Mouse (Mus musculus) heart, postnatal 14 days (tissue): ENCODE results near the gene Strn. TPM values are rescaled to one million over a fixed set of nuclear protein-coding genes. Genes with fewer than 3 reads are reported as not detected.

Experiments
- DNase-seq, 2 experiments: peaks; one replicate each; pipeline ENCODE4 v3.0.0; 2021 to 2022
- intact Hi-C: fragments of 180-260 bp; cut with DNase I; formaldehyde crosslinking; loops from one replicate; pipeline ENCODE4 v1.15.1; 2025
- total RNA-seq, 2 experiments: library from RNA; stranded (reverse); gene quantifications; 2 replicates each; pipeline ENCODE4 v1.2.3; 2021

Strn gene
- total RNA-seq, 2 experiments from 2014 or later = 30.1 to 32.2 TPM

DNA sequence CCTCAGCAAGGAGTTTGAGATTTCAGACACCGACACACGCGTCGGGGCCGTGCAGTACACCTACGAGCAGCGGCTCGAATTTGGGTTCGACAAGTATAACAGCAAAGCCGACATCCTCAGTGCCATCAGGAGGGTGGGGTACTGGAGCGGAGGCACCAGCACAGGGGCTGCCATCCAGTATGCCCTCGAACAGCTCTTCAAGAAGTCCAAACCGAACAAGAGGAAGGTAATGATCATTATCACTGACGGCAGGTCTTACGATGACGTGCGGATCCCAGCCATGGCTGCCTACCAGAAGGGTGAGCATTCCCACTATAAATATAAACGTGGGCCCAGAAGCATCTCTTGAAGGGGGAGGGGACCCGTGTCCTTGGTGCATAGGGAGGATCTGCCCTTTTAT, 112.1 kb downstream of the Strn start:
- DNase-seq = no peak
- intact Hi-C loops = no loop called here

DNA sequence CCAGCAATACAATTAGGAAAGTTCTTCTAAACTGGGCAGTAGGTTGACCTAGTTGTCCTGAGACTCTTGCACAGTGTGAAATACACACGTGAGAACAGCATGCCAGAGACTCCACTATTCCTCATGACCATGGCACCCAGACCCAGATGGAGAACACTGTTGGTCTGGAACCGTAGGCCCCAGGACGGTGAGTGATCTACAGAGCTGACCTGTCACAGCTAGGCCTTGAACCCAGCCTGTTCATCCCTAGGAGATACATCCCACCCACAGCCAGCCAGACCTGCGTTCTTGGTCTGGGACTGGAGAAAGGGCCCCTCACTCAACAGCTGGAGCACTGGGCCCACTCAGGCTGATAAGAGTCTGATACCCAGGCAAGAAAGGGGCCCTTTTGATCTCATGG, 115.1 kb downstream of the Strn start:
- intact Hi-C loops = no loop called here
- DNase-seq = no peak

DNA sequence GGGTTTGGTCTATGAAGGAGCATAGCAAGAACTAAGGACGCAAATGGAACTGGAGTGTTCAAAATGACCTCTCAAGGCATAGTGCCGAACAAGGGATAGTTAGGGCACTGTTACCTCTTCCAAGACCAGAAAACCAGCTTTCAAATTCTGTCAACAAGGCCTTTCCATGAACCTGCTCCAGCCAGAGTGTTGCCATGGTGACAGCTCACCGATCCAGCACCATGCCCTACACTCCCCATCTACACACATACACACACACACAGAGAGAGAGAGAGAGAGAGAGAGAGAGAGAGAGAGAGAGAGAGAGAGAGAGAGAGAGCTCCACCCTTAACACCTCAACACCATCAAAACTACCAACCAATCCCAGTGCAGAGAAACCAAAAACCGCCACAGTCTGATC, 116.3 kb downstream of the Strn start:
- intact Hi-C loops = no loop called here
- no peak for DNase-seq

DNA sequence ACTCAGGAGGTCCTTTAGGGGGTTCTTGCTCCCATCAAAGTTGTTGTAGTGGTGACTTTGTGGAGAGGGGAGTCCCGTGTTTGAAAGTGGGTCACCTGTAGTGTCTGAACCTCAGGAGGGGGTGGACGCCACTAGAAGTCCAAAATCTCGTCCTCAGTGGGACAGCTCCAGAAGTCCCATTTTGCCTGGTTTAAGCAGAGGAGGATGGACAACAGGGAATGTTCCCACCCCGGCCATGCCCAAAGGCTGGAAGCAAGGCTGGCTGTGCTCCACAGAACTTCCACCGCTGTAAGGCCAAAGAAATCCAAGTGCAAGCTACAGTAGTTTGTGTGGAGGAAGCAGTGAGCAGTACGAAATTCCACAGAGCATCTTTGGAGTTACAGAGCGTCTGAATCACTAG, 117.0 kb downstream of the Strn start:
- intact Hi-C loops = no loop called here
- DNase-seq = no peak

DNA sequence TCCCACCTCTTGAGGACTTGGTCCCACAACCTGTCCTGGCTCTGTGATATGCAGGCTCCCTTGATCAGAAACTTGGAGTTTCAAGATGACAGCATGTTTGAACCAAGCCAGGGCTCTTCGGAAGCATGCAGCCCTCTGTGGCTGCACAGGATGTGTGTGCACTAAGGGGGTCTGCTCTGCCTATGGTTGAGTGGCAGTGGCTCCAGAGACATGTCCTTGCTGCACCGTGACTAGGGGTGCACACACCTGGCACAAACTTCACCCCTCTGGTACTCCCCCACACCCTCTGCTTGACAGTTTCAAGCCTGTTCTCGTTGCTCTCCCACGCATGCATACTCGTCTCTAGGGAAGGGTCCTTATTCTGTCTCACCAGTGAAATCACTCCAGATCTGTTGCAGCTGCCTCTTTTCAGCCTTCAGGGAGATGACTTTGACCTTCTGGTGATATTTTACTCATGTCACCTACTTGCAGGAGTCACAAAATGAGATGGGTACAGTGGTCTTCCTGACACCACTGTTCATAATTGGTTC, 118.8 kb downstream of the Strn start:
- intact Hi-C loops = no loop called here
- no peak for DNase-seq

DNA sequence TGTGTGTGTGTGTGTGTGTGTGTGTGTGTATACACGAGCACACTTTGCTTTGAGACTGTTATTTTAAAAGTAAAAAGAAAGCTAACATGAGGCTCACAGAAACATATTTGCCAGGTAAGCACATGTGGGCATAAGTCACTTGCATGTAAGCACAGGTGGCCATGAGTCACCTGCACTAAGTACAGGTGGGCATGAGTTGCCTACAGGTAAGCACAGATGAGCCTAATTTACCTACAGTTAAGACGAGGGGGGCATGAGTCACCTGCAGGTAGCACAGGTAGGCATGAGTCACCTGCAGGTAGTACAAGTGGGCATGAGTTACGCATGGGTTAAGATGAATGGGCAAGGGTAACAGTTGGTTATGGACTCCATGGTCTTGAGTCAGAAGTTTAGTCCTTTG, 121.9 kb downstream of the Strn start:
- no peak for DNase-seq
- intact Hi-C loops = no loop called here

DNA sequence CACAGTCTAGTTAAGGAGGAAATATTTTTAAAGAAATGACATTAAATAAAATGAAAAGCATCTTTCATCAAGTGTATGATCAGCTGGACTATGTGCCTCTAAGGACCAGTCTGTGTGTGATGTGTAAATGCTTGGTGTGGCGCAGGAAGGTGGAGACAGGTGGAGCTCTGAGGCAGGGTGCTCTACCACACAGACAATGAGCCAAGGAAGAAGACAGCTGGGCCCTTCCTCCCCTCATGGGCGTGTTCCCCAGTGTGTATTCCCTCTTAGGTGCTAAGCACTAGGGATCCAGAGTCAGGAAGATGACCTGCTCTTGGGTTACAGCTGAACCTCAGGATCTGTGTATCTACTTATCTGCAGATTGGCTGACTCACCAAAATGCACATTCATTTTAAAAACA, 122.5 kb downstream of the Strn start:
- no peak for DNase-seq
- intact Hi-C loops = no loop called here

DNA sequence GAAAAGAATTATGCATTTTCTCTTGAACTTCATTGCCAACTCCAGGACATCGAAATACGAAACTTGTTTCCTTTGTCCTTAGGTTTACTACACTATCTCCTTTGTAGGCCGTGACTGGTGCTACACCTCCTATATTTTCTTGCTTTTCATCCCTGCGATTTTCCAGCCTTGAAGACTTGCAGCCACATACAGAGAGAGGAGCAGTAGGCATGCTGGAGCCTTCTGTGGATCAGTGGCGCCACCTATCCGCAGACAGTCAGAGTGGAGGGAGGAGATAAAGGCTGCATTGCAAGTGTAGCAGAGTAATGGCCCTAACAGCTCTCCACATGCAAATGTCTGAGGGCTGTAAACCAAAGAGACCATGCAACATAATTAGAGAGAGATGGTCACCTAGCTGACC, 125.9 kb downstream of the Strn start:
- intact Hi-C loops = no loop called here
- DNase-seq = peak in 1 of 2 experiments; percentile 20

DNA sequence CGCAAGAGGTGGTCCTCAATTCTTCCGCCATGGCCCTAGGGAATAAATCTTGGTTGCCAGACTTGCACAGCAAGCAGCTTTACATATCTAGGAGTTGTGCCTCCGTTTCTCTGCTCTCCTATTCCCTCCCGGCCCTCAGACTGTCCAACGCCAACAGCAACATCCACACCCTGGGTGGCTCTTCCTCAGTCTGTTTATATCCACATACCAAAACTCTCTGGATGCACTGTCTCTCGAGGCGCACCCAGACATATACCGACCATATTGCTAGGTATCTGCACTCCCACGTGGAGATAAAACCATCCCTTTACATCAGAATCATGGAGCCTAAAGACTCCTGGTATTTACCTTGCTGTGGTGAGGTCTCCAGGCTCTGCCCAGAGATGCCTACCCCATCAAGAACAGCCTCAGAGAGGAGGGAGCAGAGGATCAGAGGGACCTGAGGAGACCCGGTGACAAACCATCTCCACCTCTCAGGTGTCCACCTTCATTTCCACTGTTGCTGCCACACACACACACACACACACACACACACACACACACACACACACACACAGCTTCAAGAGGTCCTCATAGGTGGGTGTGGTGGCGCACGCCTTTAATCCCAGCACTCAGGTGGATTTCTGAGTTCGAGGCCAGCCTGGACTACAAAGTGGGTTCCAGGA, 127.7 kb downstream of the Strn start:
- intact Hi-C loops = no loop called here
- no peak for DNase-seq

DNA sequence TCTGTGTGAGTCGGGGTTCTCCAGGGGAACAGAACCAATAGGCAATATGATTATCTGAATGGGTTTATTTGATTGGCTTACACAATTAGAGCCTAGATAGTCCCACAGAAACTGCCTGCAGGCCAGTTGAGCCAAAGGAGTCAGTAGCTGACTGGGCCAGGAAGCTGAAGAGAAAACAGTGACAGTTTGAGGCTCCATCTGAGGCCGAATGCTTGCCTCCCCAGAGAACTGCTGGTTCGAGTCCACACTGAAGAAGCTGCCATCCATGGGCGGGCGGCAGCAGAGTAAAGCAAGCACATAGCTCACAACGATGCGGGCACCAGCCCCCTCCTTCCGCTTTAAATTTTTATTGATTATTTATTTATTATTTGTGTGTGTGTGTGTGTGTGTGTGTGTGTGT, 128.3 kb downstream of the Strn start:
- DNase-seq = no peak
- intact Hi-C loops = no loop called here

DNA sequence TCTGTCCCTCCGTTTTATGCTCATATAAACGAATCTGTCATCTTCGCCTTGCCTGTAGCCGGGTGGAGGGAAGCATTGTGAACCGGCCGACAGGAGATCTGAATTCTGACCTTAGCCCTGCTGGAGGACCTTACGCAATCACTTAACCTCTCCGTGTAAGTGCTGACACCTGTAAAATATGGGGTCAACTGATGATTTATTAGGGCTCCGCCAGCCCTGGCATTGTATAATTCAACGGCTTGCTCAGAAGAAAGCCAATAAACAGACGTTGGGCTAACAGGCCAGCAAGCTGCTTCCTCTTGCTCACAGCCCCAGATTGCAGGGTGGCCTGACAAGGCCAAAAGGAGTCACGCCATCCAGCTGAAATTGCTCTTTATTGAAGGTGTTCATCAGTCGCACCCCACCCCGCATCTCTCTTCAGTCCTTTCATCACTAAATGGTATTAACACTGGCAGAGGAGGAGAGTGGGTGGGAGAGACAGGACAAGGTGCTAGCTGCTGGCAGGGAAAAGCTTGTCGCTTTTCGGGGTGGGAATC, 128.8 kb downstream of the Strn start:
- intact Hi-C loops = no loop called here
- no peak for DNase-seq

DNA sequence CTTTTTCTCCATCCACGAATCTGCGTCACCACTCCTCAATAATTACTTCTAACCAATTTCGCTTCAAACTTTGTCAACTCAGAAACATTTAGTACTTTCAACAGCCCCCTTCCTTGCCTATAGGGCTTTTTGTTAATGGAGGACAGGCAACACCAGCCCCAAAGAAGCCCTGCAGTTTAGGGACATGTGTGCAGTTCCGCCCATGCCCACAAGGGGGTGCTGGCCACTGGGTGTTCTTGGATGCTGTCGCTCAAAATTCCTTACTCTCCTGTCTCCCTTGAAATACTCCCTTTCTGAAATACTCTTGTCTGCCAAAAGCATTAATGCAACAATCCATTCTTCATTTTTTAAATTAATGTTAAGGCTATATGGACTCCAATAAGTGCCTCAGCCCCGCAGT, 132.6 kb downstream of the Strn start:
- DNase-seq = peak; percentile 49 to 74
- intact Hi-C loops = loop anchor here (5.0 kb wide), 1 partner anchor 107 kb away; no protein-coding TSS in a partner anchor

DNA sequence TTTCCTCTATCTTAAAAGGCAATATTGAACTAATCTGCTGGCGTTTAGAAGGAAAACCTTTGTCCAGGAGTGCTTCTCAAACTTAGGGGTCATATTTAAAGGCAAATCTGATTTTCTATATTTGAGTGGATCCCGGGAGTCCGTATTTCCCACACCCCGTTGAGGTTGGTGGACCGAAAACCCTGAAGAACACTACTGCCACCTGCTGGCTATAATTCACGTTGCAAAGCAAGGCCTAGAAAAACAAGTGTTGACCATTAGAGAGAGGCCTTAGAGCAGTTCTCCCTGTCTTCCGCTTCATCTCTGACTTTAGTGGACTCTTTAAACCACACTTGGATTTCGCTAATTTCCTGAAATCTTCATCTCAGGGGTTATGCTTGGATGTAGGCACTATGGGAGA, 133.1 kb downstream of the Strn start:
- DNase-seq = peak; percentile 77 to 88
- intact Hi-C loops = loop anchor here (5.0 kb wide), 1 partner anchor 107 kb away; no protein-coding TSS in a partner anchor

DNA sequence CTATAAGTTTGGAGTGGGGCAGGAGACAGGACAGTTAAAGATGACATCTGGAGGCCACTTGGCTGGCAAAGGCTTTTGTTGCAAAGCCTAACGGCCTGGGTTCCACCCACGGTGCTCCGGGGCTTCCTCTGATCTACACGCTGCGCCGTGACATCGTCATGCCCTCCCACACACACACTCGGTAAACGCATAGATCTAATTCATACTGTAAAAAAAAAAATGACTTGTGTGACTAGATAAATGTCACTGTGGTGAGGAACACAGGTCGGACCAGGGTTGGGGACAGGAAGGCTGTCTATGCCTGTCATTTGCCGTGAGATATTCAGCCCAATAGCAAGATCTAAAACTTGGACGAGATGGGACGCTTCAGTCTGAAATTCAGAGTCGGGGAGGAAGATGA, 134.7 kb downstream of the Strn start:
- intact Hi-C loops = loop anchor here (5.0 kb wide), 1 partner anchor 105 kb away; no protein-coding TSS in a partner anchor
- no peak for DNase-seq

DNA sequence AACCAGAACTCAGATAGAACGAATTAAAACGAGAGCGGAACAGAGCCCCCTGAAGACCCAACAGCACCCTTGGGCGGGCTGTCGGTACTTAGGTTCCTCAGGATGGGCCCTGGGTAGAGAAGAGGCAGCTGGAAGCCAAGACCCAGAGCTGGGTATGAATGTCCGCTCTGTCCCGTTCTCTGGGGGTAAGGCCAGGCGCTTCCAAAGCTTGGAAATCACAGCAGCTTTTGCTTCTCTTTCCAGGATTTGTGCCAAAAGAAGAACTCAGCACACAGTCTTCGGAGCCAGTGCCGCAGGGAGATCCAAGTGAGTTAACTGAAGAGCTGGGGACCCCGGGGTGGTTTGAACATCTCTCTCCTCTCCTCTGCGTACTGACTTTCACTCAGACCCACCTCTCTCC, 135.4 kb downstream of the Strn start:
- peak in 1 of 2 experiments; percentile 6 for DNase-seq
- intact Hi-C loops = loop anchor here (5.0 kb wide), 1 partner anchor 104 kb away; no protein-coding TSS in a partner anchor

DNA sequence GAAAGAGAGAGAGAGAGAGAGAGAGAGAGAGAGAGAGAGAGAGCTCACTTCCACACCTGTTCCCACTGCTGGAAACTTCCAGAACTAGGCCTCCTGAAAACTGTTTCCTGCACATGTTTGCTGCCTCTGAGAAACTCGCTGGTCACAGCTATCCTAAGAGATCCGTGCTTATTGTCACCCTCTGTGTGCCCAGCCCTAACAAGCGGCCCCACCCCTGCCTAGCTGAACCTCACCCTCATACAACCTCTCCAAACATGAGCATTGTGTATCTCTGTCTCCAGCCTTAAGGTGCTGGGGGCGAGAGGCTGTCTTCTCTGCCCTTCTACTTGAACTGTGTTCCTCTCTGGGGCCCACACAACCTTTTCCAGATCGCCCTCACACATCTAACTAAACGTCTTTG, 136.0 kb downstream of the Strn start:
- no peak for DNase-seq
- intact Hi-C loops = loop anchor here (5.0 kb wide), 1 partner anchor 104 kb away; no protein-coding TSS in a partner anchor

Other genes with a start within 250 kb of the Strn start
- 1 to 10 TPM; 1.3 to 1.5 TPM for gene Vit, start 229.1 kb downstream of the Strn start, total RNA-seq
- 10 to 100 TPM; 32.5 to 36.3 TPM for gene Heatr5b, start 98.2 kb upstream of the Strn start, total RNA-seq
- gene Gpatch11, start 98.4 kb upstream of the Strn start, total RNA-seq = 10 to 100 TPM; 22.9 to 25.8 TPM
- gene Eif2ak2, start 145.4 kb upstream of the Strn start, total RNA-seq = 10 to 100 TPM in 1 of 2 experiments, 1 to 10 TPM in 1; 8.7 to 10.4 TPM
- not detected for gene Sult6b1, start 169.8 kb upstream of the Strn start, total RNA-seq
- gene Cebpzos, start 179.3 kb upstream of the Strn start, total RNA-seq = 10 to 100 TPM; 46.0 to 47.5 TPM
- gene Cebpz, start 199.9 kb upstream of the Strn start, total RNA-seq = 10 to 100 TPM; 18.0 TPM
- 10 to 100 TPM; 48.4 to 49.2 TPM for gene Ndufaf7, start 199.9 kb upstream of the Strn start, total RNA-seq